Mouse (Mus musculus): ENCODE data around the gene Myo19. TPM values are rescaled to one million over a fixed set of nuclear protein-coding genes. Genes with fewer than 3 reads are reported as not detected.
A peak's percentile ranks its signal among the peaks of the same experiment; 100 is the strongest.
"Not testable (repeated sequence)": the region's sequence is repeated elsewhere in the genome, so short reads cannot be mapped to it uniquely, and the experiment has no call there.

Myo19 gene
- total and polyA plus RNA-seq, 2 experiments from 2014 or later, result 3.6 to 7.5 TPM

DNA sequence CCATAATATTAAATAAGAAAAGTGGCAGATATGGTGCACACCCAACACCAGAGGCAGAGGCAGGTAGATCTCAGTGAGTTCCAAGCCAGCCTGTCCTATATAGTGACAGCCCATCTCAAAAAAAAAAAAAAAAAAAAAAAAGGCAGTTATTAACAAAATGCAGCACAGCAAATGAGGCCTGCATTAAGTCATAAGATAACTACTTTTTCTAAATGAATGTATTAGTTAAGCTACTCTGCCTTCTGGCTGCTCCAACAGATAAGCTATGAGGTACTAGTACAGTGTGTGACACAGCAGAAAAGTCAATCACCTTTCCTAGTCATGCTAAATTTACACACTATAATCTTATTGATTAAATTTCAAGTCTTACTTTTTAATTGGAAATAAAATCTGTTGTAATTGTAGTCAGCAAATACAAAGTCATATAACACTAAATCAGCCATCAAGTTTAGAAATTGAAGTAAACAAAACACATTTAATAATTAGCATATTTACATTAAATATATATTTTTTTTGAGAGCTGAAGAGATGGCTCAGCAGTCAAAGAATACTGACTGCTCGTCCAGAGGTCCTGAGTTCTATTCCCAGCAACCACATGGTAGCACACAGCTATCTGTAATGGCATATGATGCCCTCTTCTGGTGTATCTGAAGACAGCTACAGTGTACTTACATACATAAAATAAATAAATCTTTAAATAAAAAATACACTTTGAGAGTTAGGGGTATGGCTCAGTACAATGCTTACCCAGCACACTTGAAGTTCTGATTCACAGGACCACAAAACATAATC is 6.7 kb upstream of the Myo19 start:
- no peak overlapping the region for H3K9ac ChIP-seq
- H3K4me2 ChIP-seq (ENCODE audit: low read depth), result no peak overlapping the region
- no peaks in the 10 kb centered on the region for H3K27me3 ChIP-seq (ENCODE audit: insufficient read depth, low read length)
- H3K27ac ChIP-seq (ENCODE audit: low read depth, low read length), result no peak overlapping the region
- DNase-seq, result no peak
- peaks cover 5% of the 10 kb centered on the region; the same call in 1 of the 2 replicates for H3K36me3 ChIP-seq (ENCODE audit: insufficient read depth)
- H3K9me3 ChIP-seq (ENCODE audit: low read length), result no peaks in the 10 kb centered on the region
- H3K4me1 ChIP-seq (ENCODE audit: insufficient read depth), result no peaks in the 10 kb centered on the region; the same call in 1 of the 2 replicates
- TF ChIP-seq CTCF (IDR thresholded peaks at IDR 0.05; ENCODE audit: low read depth), result 0 out of 2 replicates have a peak, but pooled peaks have one; percentile 8
- 74% methylated on average over 1 of the region's 1 CpGs for WGBS
- H3K4me3 ChIP-seq (ENCODE audit: low read depth, low read length), result no peak overlapping the region
- ATAC-seq, result no peak

DNA sequence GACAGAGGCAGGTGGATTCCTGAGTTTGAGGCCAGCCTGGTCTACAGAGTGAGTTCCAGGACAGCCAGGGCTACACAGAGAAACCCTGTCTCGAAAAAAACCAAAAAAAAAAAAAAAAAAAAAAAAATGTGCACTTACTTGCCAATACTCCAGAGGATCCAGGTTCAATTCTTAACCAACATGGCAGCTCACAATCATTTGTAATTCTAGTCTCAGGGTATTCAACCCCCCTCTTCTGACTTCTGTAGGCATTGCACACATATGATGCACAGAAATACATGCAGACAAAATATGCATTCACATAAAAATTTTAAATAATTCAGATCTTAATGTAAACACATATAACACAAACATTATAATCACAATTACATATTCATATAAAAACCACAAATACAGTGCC is 3.9 kb upstream of the Myo19 start:
- not testable (repeated sequence) for H3K4me3 ChIP-seq (ENCODE audit: low read depth, low read length); H3K36me3 ChIP-seq (ENCODE audit: insufficient read depth); H3K9me3 ChIP-seq (ENCODE audit: low read length); H3K27me3 ChIP-seq (ENCODE audit: insufficient read depth, low read length); DNase-seq; H3K4me1 ChIP-seq (ENCODE audit: insufficient read depth); ATAC-seq; H3K4me2 ChIP-seq (ENCODE audit: low read depth); H3K27ac ChIP-seq (ENCODE audit: low read depth, low read length); H3K9ac ChIP-seq
- WGBS, result no CpG with 5 or more reads among the region's 1 CpGs

- Histone ChIP-seq H3K36me3 (ENCODE audit: insufficient read depth) (peaks cover 15% of the 10 kb centered on the region; the same call in 1 of the 2 replicates), H3K9me3 (ENCODE audit: low read length) (no peaks in the 10 kb centered on the region), H3K27ac (ENCODE audit: low read depth, low read length) (0 out of 2 replicates have a peak overlapping the region, but pooled peaks have one; percentile 69), H3K4me2 (ENCODE audit: low read depth) (peak overlapping the region; percentile 90), H3K9ac (peak overlapping the region; percentile 69), H3K4me3 (ENCODE audit: low read depth, low read length) (peak overlapping the region; percentile 87), H3K27me3 (ENCODE audit: insufficient read depth, low read length) (no peaks in the 10 kb centered on the region), H3K4me1 (ENCODE audit: insufficient read depth) (peaks cover 5% of the 10 kb centered on the region; the same call in 1 of the 2 replicates)
- ATAC-seq (no peak), DNase-seq (no peak)
- TF ChIP-seq CTCF (IDR thresholded peaks at IDR 0.05; ENCODE audit: low read depth), result no peak
- 19% methylated on average over 7 of the region's 7 CpGs for WGBS
These were observed 759 bp upstream of the Myo19 start for GRCm38 (mm10) chr11:84879007-84879771.

DNA sequence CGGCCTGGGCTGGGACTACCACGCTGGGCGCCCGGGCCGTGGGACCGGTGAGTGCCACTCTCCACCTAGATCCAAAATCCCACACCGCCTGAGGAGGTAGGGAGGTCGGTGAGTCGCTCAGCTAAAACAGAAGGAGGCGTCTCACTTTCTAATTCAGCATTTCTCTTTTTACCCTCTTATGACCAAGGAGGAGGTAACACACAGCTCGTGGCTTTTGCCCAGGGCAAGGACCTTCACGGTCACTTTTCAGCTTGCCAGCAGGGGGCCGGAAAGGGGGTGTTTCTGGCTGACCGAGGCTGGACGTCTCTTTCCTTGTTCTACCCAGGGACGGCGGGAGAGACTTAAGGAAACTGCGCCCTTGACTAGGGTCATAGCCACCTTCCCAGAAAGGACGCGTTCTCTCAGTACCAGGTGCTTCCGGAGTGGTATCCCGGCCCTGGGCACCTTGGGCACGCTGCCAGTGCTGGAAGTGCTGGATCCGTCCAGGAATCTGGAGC is 565 bp downstream of the Myo19 start:
- Histone ChIP-seq H3K27me3 (ENCODE audit: insufficient read depth, low read length) (no peaks in the 10 kb centered on the region), H3K36me3 (ENCODE audit: insufficient read depth) (peaks cover 21% of the 10 kb centered on the region; the same call in 1 of the 2 replicates), H3K9me3 (ENCODE audit: low read length) (no peaks in the 10 kb centered on the region), H3K4me3 (ENCODE audit: low read depth, low read length) (peak overlapping the region; percentile 87), H3K9ac (peak overlapping the region; percentile 69), H3K4me1 (ENCODE audit: insufficient read depth) (peaks cover 5% of the 10 kb centered on the region; the same call in 1 of the 2 replicates), H3K4me2 (ENCODE audit: low read depth) (peak overlapping the region; percentile 90), H3K27ac (ENCODE audit: low read depth, low read length) (peak overlapping the region; percentile 69)
- peak; percentile 40; the same call in 1 of the 2 replicates for TF ChIP-seq CTCF (IDR thresholded peaks at IDR 0.05; ENCODE audit: low read depth)
- no peak for DNase-seq
- ATAC-seq, result no peak; the same call in 1 of the 2 replicates
- WGBS, result under 1% methylated on average over 24 of the region's 24 CpGs

DNA sequence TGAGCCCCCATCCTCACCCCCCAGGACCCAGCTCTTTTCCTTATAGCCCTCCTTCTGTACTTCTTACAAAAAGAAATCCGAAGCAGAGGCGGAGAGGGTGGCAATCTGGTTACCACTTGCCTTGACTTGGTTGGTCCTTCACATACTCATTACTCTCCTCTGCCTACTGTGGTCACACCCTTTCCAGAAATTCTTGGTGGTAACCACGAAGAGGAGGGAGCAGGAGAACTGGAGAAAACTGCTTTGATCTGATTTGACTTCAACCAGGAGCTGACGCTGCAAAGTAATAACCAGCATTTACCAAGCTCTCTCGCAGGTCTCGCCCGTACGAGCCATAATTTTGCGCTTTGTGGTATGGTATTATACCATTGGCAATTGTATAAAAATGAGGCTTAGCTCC is 1.0 kb downstream of the Myo19 start:
- Histone ChIP-seq H3K27ac (ENCODE audit: low read depth, low read length) (no peak overlapping the region), H3K9ac (peak overlapping the region; percentile 69), H3K4me2 (ENCODE audit: low read depth) (peak overlapping the region; percentile 90), H3K4me1 (ENCODE audit: insufficient read depth) (peaks cover 5% of the 10 kb centered on the region; the same call in 1 of the 2 replicates), H3K4me3 (ENCODE audit: low read depth, low read length) (peak overlapping the region; percentile 87), H3K27me3 (ENCODE audit: insufficient read depth, low read length) (no peaks in the 10 kb centered on the region), H3K36me3 (ENCODE audit: insufficient read depth) (peaks cover 24% of the 10 kb centered on the region; the same call in 1 of the 2 replicates), H3K9me3 (ENCODE audit: low read length) (no peaks in the 10 kb centered on the region)
- peak; percentile 2 for DNase-seq
- TF ChIP-seq CTCF (IDR thresholded peaks at IDR 0.05; ENCODE audit: low read depth), result no peak
- 57% methylated on average over 9 of the region's 9 CpGs for WGBS
- ATAC-seq, result no peak

DNA sequence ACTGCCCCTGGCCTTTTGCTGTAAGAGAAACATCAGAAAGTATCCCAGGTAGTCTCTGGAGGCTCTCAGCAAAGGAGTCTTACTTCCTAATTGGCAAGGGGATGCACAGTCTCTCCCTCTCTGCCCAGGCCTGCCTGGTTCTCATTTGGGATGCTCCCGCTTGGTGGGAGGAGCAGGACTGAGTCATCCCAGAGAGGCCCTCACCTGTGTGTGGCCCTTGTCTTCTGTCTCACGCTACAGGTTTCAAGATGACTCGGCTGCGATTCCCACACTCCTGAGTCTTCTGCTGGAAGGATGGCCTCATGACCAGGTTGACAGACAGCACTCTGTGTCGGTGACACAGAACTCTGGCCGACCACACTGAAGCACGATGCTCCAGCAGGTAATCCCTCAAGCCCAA is 2.4 kb downstream of the Myo19 start:
- Histone ChIP-seq H3K4me1 (ENCODE audit: insufficient read depth) (peaks cover 5% of the 10 kb centered on the region; the same call in 1 of the 2 replicates), H3K27me3 (ENCODE audit: insufficient read depth, low read length) (no peaks in the 10 kb centered on the region), H3K4me2 (ENCODE audit: low read depth) (no peak overlapping the region), H3K27ac (ENCODE audit: low read depth, low read length) (no peak overlapping the region), H3K9ac (no peak overlapping the region), H3K9me3 (ENCODE audit: low read length) (no peaks in the 10 kb centered on the region), H3K36me3 (ENCODE audit: insufficient read depth) (peaks cover 33% of the 10 kb centered on the region), H3K4me3 (ENCODE audit: low read depth, low read length) (no peak overlapping the region)
- WGBS, result 99% methylated on average over 7 of the region's 7 CpGs
- no peak for ATAC-seq
- TF ChIP-seq CTCF (IDR thresholded peaks at IDR 0.05; ENCODE audit: low read depth), result no peak
- DNase-seq, result no peak

Data from forebrain, postnatal 0 days (tissue).